24 mouse cellular contexts compared by ENCODE assay signal in the genomic region with DNA sequence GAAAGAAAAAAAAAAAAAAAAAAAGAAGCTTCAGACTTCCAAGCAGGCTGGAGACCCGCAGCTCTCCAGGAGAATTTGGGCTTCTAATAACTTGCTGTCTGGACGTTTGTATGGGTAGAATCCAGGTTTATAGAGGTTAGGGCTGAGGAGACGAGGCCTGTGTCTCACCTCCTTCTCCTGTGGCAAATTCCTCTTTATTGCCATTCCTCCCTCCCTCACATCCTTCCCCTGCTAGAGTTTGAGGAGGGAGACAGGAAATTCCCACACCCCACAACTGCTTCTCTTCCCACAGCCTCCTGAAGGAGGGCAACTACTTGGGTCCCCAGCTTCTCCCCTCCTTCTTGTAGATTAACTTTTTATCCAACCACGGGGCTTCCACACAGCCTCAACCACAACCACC. TPM values are rescaled to one million over a fixed set of nuclear protein-coding genes. Genes with fewer than 3 reads are reported as not detected.
DNase-seq lines count a peak whose midpoint lies in the region; ATAC-seq and TF ChIP-seq lines count a peak whose summit lies in the region.
"Had no signal": no experiment of that assay in that cellular context is flagged by ENCODE, and none has a peak within 500 bp of the region (broad histone marks: within the 10 kb centered on the region; RNA-seq: fewer than 3 reads in every experiment).

No protein-coding gene starts in this region.

- ATAC-seq in midbrain, embryonic 11.5 days (ENCODE audit: low FRiP score), result no peak
- ATAC-seq in midbrain, embryonic 16.5 days, result no peak
- ATAC-seq: activated CD4-positive, CD25-positive, alpha-beta regulatory T cell, adult 4 months; CD4-positive, CD25-positive, alpha-beta regulatory T cell, adult 4 months had no signal

- DNase-seq in heart, adult 11 months, result peak; percentile 64
- no peak for DNase-seq in heart, postnatal 36 days
- DNase-seq in midbrain, embryonic 11.5 days (ENCODE audit: low spot score, missing footprints), result peak; percentile 75
- DNase-seq in T-cell, adult 2 months (ENCODE audit: low spot score), result no peak
- DNase-seq: adrenal gland, adult 2 months; adrenal gland, postnatal 10 days; adrenal gland, postnatal 14 days; adrenal gland, postnatal 25 days; adrenal gland, postnatal 36 days; B cell, adult 2 months; cerebellum, adult 11 months; cerebellum, adult 11-12 months; cerebellum, adult 18-20 months; cerebellum, adult 2 months; cerebellum, adult 8-10 months had no signal

- no peak overlapping the region for H3K27ac ChIP-seq in midbrain, embryonic 11.5 days (ENCODE audit: low read depth, low read length)
- H3K27ac ChIP-seq in midbrain, embryonic 16.5 days (ENCODE audit: low read length), result no peak overlapping the region

- no peak overlapping the region for H3K4me2 ChIP-seq in midbrain, embryonic 11.5 days
- H3K4me2 ChIP-seq in midbrain, embryonic 16.5 days (ENCODE audit: low read length), result no peak overlapping the region

- H3K9me3 ChIP-seq in midbrain, embryonic 11.5 days (ENCODE audit: control insufficient read depth, low read length), result no peaks in the 10 kb centered on the region
- no peaks in the 10 kb centered on the region for H3K9me3 ChIP-seq in midbrain, embryonic 16.5 days (replicated peaks; ENCODE audit: control insufficient read depth, low read length, poor library complexity, severe bottlenecking)
- H3K9me3 ChIP-seq in E14TG2a.4 (ENCODE audit: low read length), result no peaks in the 10 kb centered on the region
- H3K9me3 ChIP-seq: G1E had no signal

- H3K9ac ChIP-seq in midbrain, embryonic 11.5 days (ENCODE audit: low read length), result no peak overlapping the region
- no peak overlapping the region for H3K9ac ChIP-seq in midbrain, embryonic 16.5 days (ENCODE audit: low read depth, low read length)

- intact Hi-C loops in heart, postnatal 36 days (cut with DNase I), result no loop called here

- no peak overlapping the region for H3K4me3 ChIP-seq in midbrain, embryonic 11.5 days (ENCODE audit: low read depth, low read length)
- H3K4me3 ChIP-seq in midbrain, embryonic 16.5 days (ENCODE audit: low read depth, low read length), result no peak overlapping the region
- H3K4me3 ChIP-seq in E14TG2a.4 (replicated peaks; ENCODE audit: low read length), result no peak overlapping the region

- H3K4me1 ChIP-seq in midbrain, embryonic 11.5 days (ENCODE audit: control insufficient read depth, insufficient read depth, low read length), result no peaks in the 10 kb centered on the region
- H3K4me1 ChIP-seq in midbrain, embryonic 16.5 days (ENCODE audit: control insufficient read depth, insufficient read depth, low read length), result no peaks in the 10 kb centered on the region
- H3K4me1 ChIP-seq in E14TG2a.4 (replicated peaks; ENCODE audit: low read depth, low read length), result no peaks in the 10 kb centered on the region

- 0 out of 2 replicates have a peak, but pooled peaks have one; percentile 1 for TF ChIP-seq CTCF in E14TG2a.4 (conservative IDR thresholded peaks at IDR 0.05; ENCODE audit: low read length)

- WGBS in midbrain, embryonic 11.5 days, result 79% methylated on average over 4 of the region's 4 CpGs
- WGBS in midbrain, embryonic 16.5 days, result 84% methylated on average over 4 of the region's 4 CpGs

- peaks cover 12% of the 10 kb centered on the region; the same call in 1 of the 2 replicates for H3K27me3 ChIP-seq in midbrain, embryonic 11.5 days (ENCODE audit: control insufficient read depth, insufficient read depth, low read length)
- H3K27me3 ChIP-seq in midbrain, embryonic 16.5 days (ENCODE audit: control insufficient read depth, insufficient read depth, low read depth, low read length), result peaks cover 15% of the 10 kb centered on the region
- peaks cover 25% of the 10 kb centered on the region for H3K27me3 ChIP-seq in E14TG2a.4 (ENCODE audit: insufficient read depth, low read length)

- H3K36me3 ChIP-seq in midbrain, embryonic 11.5 days (ENCODE audit: control insufficient read depth, insufficient read depth, low read length), result no peaks in the 10 kb centered on the region
- H3K36me3 ChIP-seq in midbrain, embryonic 16.5 days (ENCODE audit: control insufficient read depth, insufficient read depth, low read length), result no peaks in the 10 kb centered on the region
- H3K36me3 ChIP-seq in E14TG2a.4 (ENCODE audit: insufficient read depth, low read length), result no peaks in the 10 kb centered on the region
- H3K36me3 ChIP-seq: G1E had no signal

RNA-seq across cellular contexts. Expression of a gene that starts 20.2 kb away (rescaled TPM):
- total RNA-seq in heart, postnatal 36 days (2021), result under 1 TPM in 1 of 2 experiments, not detected in 1; 0.11 TPM
- polyA plus RNA-seq in midbrain, embryonic 11.5 days (2014; fragmentation: Nextera tagmentation; extraction: Ambion mirVana), result not detected in 2 replicates
- 0.07 and 0.08 TPM in 2 replicates for polyA plus RNA-seq in midbrain, embryonic 16.5 days (2015; fragmentation: Nextera tagmentation; extraction: Ambion mirVana)
- total RNA-seq: adrenal gland, adult 8-10 months; adrenal gland, postnatal 14 days; adrenal gland, postnatal 25 days; CH12.LX; G1E; MEL had no signal
- polyA plus RNA-seq: activated CD4-positive, CD25-positive, alpha-beta regulatory T cell, adult 4 months; adrenal gland, adult 2 months; CD4-positive, CD25-positive, alpha-beta regulatory T cell, adult 4 months; G1E; Patski had no signal

Comparison
In these comparisons a context has a peak if more than half of its experiments do, and no peak if none do; other contexts are left out.
1. DNase-seq: peak in heart, adult 11 months (single experiment) and midbrain, embryonic 11.5 days (single experiment); none in heart, postnatal 36 days (0 of 2) and T-cell, adult 2 months (single experiment).